Mouse (Mus musculus) limb, embryonic 13.5 days (tissue): ENCODE measurements around the gene Mymx. TPM values are rescaled to one million over a fixed set of nuclear protein-coding genes. Genes with fewer than 3 reads are reported as not detected.
A peak's percentile ranks its signal among the peaks of the same experiment; 100 is the strongest.

Source experiments
- ATAC-seq: fragments of 200-750 bp; cut with Nextera tagmentation; 2 replicates; pipeline ENCODE4 v1.8.0; 2017; ENCODE audit warnings: low read depth, moderate number of reproducible peaks, moderate TSS enrichment; ENCODE audit not compliant: low FRiP score
- H3K27ac ChIP-seq: fragments of 300-500 bp; sonication (generic); 2 replicates; pipeline ENCODE4 v1.5.1; 2015; ENCODE audit warnings: inconsistent platforms, mild to moderate bottlenecking, moderate library complexity
- H3K27me3 ChIP-seq: fragments of 300-500 bp; sonication (generic); 2 replicates; pipeline ENCODE4 v1.6.1; 2015; ENCODE audit warnings: mild to moderate bottlenecking, inconsistent platforms
- H3K36me3 ChIP-seq: fragments of 300-500 bp; sonication (generic); 2 replicates; pipeline ENCODE4 v1.6.1; 2015; ENCODE audit warnings: inconsistent platforms, mild to moderate bottlenecking, moderate library complexity
- H3K4me1 ChIP-seq: fragments of 300-500 bp; sonication (generic); 2 replicates; pipeline ENCODE4 v1.6.1; 2015; ENCODE audit warnings: inconsistent platforms
- H3K4me2 ChIP-seq: fragments of 300-500 bp; sonication (generic); replicated peaks from 2 replicates; pipeline ENCODE4 v1.6.1; 2015; ENCODE audit warnings: inconsistent platforms, mild to moderate bottlenecking, moderate library complexity
- H3K4me3 ChIP-seq: fragments of 300-500 bp; sonication (generic); 2 replicates; pipeline ENCODE4 v1.5.1; 2015; ENCODE audit warnings: moderate library complexity, mild to moderate bottlenecking, inconsistent platforms
- H3K9ac ChIP-seq: fragments of 300-500 bp; sonication (generic); 2 replicates; pipeline ENCODE4 v1.6.1; 2015; ENCODE audit warnings: mild to moderate bottlenecking, inconsistent platforms
- H3K9me3 ChIP-seq: fragments of 300-500 bp; sonication (generic); 2 replicates; pipeline ENCODE4 v1.6.1; 2016; ENCODE audit warnings: inconsistent platforms
- WGBS: fragments of 180-500 bp; shearing (Covaris S2); methylation state at CpG from one replicate; pipeline ENCODE4 v1.1.7; 2015; 5-methylcytosine and 5-hydroxymethylcytosine counted together
- polyA plus RNA-seq: library from polyadenylated mRNA; unstranded; fragments of >200 nt; fragmentation: Nextera tagmentation; extraction: Ambion mirVana; gene quantifications from 2 replicates; pipeline ENCODE4 v1.2.1, GENCODE M21; 2015

The Mymx gene
- polyA plus RNA-seq, 1 experiment from 2014 or later = 26.7 TPM

- Histone ChIP-seq H3K4me2 (peak overlapping the region; percentile 80), H3K4me1 (peaks cover 35% of the 10 kb centered on the region), H3K9ac (peak overlapping the region; percentile 92), H3K4me3 (peak overlapping the region; percentile 86), H3K36me3 (peaks cover 40% of the 10 kb centered on the region), H3K27ac (peak overlapping the region; percentile 84), H3K27me3 (no peaks in the 10 kb centered on the region), H3K9me3 (no peaks in the 10 kb centered on the region)
- WGBS = 11% methylated on average over 18 of the region's 18 CpGs
- no peak for ATAC-seq
Observed at GRCm38 (mm10) chr17:45564531-45565084, 37.3 kb downstream of the Mymx start.

GRCm38 (mm10) chr17:45563655-45564530, 38.0 kb downstream of the Mymx start, which contains the start of gene Slc35b2:
TSS of gene Slc35b2 (plus strand) at chr17:45563874.
- H3K4me1 ChIP-seq = peaks cover 35% of the 10 kb centered on the region
- ATAC-seq = peak; percentile 76
- peak within 1 kb of the TSS; percentile 86 for H3K4me3 ChIP-seq
- H3K36me3 ChIP-seq = peaks cover 33% of the 10 kb centered on the region
- no peaks in the 10 kb centered on the region for H3K9me3 ChIP-seq
- H3K4me2 ChIP-seq = peak within 1 kb of the TSS; percentile 80
- peak within 1 kb of the TSS; percentile 84 for H3K27ac ChIP-seq
- no peaks in the 10 kb centered on the region for H3K27me3 ChIP-seq
- WGBS = under 1% methylated on average over 55 of the region's 61 CpGs
- H3K9ac ChIP-seq = peak within 1 kb of the TSS; percentile 92

- H3K36me3 ChIP-seq = peaks cover 26% of the 10 kb centered on the region
- peaks cover 35% of the 10 kb centered on the region for H3K4me1 ChIP-seq
- H3K27me3 ChIP-seq = no peaks in the 10 kb centered on the region
- no peak overlapping the region for H3K9ac ChIP-seq
- H3K27ac ChIP-seq = no peak overlapping the region
- peak overlapping the region; percentile 80 for H3K4me2 ChIP-seq
- no peaks in the 10 kb centered on the region for H3K9me3 ChIP-seq
- peak overlapping the region; percentile 86 for H3K4me3 ChIP-seq
- ATAC-seq = no peak
- WGBS = 77% methylated on average over 12 of the region's 12 CpGs
Observed at GRCm38 (mm10) chr17:45563216-45563615, 38.7 kb downstream of the Mymx start.

- Histone ChIP-seq H3K4me1 (peaks cover 26% of the 10 kb centered on the region), H3K9ac (no peak overlapping the region), H3K9me3 (no peaks in the 10 kb centered on the region), H3K27me3 (peaks cover 13% of the 10 kb centered on the region), H3K36me3 (no peaks in the 10 kb centered on the region), H3K27ac (no peak overlapping the region), H3K4me3 (no peak overlapping the region), H3K4me2 (no peak overlapping the region)
- ATAC-seq = no peak
- WGBS = 85% methylated on average over 15 of the region's 15 CpGs
Observed at GRCm38 (mm10) chr17:45559732-45560525, 42.0 kb downstream of the Mymx start.

- H3K36me3 ChIP-seq = no peaks in the 10 kb centered on the region
- H3K27ac ChIP-seq = no peak overlapping the region
- 72% methylated on average over 16 of the region's 16 CpGs for WGBS
- H3K27me3 ChIP-seq = peaks cover 20% of the 10 kb centered on the region
- H3K9ac ChIP-seq = no peak overlapping the region
- H3K4me3 ChIP-seq = no peak overlapping the region
- H3K4me1 ChIP-seq = peaks cover 19% of the 10 kb centered on the region
- no peak for ATAC-seq
- H3K9me3 ChIP-seq = no peaks in the 10 kb centered on the region
- no peak overlapping the region for H3K4me2 ChIP-seq
Observed at GRCm38 (mm10) chr17:45557998-45558862, 43.7 kb downstream of the Mymx start.

- Histone ChIP-seq H3K9ac (no peak overlapping the region), H3K27ac (no peak overlapping the region), H3K4me2 (peak overlapping the region; percentile 96; the same call in 1 of the 2 replicates), H3K4me3 (peak overlapping the region; percentile 69; the same call in 1 of the 2 replicates), H3K9me3 (no peaks in the 10 kb centered on the region), H3K27me3 (peaks cover 25% of the 10 kb centered on the region), H3K4me1 (peaks cover 19% of the 10 kb centered on the region), H3K36me3 (no peaks in the 10 kb centered on the region)
- ATAC-seq = no peak
- 67% methylated on average over 7 of the region's 7 CpGs for WGBS
Observed at GRCm38 (mm10) chr17:45557246-45557824, 44.6 kb downstream of the Mymx start.

GRCm38 (mm10) chr17:45556514-45557245, 45.2 kb downstream of the Mymx start:
- peaks cover 27% of the 10 kb centered on the region for H3K27me3 ChIP-seq
- H3K36me3 ChIP-seq = no peaks in the 10 kb centered on the region
- no peak for ATAC-seq
- 73% methylated on average over 3 of the region's 3 CpGs for WGBS
- H3K4me2 ChIP-seq = peak overlapping the region; percentile 96
- H3K9me3 ChIP-seq = no peaks in the 10 kb centered on the region
- H3K27ac ChIP-seq = no peak overlapping the region
- H3K9ac ChIP-seq = peak overlapping the region; percentile 80; the same call in 1 of the 2 replicates
- H3K4me3 ChIP-seq = peak overlapping the region; percentile 69
- peaks cover 19% of the 10 kb centered on the region for H3K4me1 ChIP-seq

- Histone ChIP-seq H3K9me3 (no peaks in the 10 kb centered on the region), H3K4me3 (peak overlapping the region; percentile 69), H3K4me2 (peak overlapping the region; percentile 96), H3K36me3 (no peaks in the 10 kb centered on the region), H3K27me3 (peaks cover 32% of the 10 kb centered on the region), H3K27ac (no peak overlapping the region), H3K4me1 (peaks cover 19% of the 10 kb centered on the region), H3K9ac (peak overlapping the region; percentile 80)
- ATAC-seq = no peak
- WGBS = 2% methylated on average over 14 of the region's 14 CpGs
Observed at GRCm38 (mm10) chr17:45556107-45556489, 45.8 kb downstream of the Mymx start.

GRCm38 (mm10) chr17:45555452-45556106, 46.3 kb downstream of the Mymx start, which contains the start of gene Nfkbie:
TSS of gene Nfkbie (plus strand) at chr17:45555703.
- Histone ChIP-seq H3K4me1 (peaks cover 19% of the 10 kb centered on the region), H3K27ac (no peak within 1 kb of the TSS), H3K4me3 (peak within 1 kb of the TSS; percentile 69), H3K36me3 (no peaks in the 10 kb centered on the region), H3K9ac (peak within 1 kb of the TSS; percentile 80), H3K9me3 (no peaks in the 10 kb centered on the region), H3K27me3 (peaks cover 35% of the 10 kb centered on the region), H3K4me2 (peak within 1 kb of the TSS; percentile 96)
- under 1% methylated on average over 45 of the region's 45 CpGs for WGBS
- ATAC-seq = peak; percentile 86

GRCm38 (mm10) chr17:45554420-45554819, 47.5 kb downstream of the Mymx start:
- no peak for ATAC-seq
- Histone ChIP-seq H3K4me3 (no peak overlapping the region), H3K27ac (no peak overlapping the region), H3K4me2 (no peak overlapping the region), H3K9me3 (no peaks in the 10 kb centered on the region), H3K4me1 (peaks cover 28% of the 10 kb centered on the region), H3K9ac (0 out of 2 replicates have a peak overlapping the region, but pooled peaks have one; percentile 31), H3K36me3 (no peaks in the 10 kb centered on the region), H3K27me3 (peaks cover 35% of the 10 kb centered on the region)
- WGBS = 53% methylated on average over 1 of the region's 1 CpGs
